Comparison of ENCODE assay signal across 15 mouse cellular contexts in genomic region chr9:116640302-116640679, GRCm38 (mm10).
DNase-seq lines count a peak whose midpoint lies in the region; ATAC-seq and TF ChIP-seq lines count a peak whose summit lies in the region.
"Had no signal": no experiment of that assay in that cellular context is flagged by ENCODE, and none has a peak within 500 bp of the region (broad histone marks: within the 10 kb centered on the region; RNA-seq: fewer than 3 reads in every experiment).

No protein-coding gene starts in this region.

- no peaks in the 10 kb centered on the region for H3K27me3 ChIP-seq in kidney, embryonic 16.5 days (ENCODE audit: insufficient read depth, low read length)
- no peaks in the 10 kb centered on the region for H3K27me3 ChIP-seq in intestine, embryonic 16.5 days (replicated peaks; ENCODE audit: control insufficient read depth, insufficient read depth, low read length)
- H3K27me3 ChIP-seq in midbrain, postnatal 0 days (ENCODE audit: insufficient read depth, low read length), result no peaks in the 10 kb centered on the region
- H3K27me3 ChIP-seq: midbrain, embryonic 12.5 days; neural tube, embryonic 12.5 days had no signal

- intact Hi-C loops in heart, postnatal 10 days (cut with DNase I), result no loop called here

- 41% methylated on average over 4 of the region's 4 CpGs for WGBS in kidney, embryonic 16.5 days
- 36% methylated on average over 4 of the region's 4 CpGs for WGBS in intestine, embryonic 16.5 days
- WGBS in midbrain, postnatal 0 days, result 70% methylated on average over 4 of the region's 4 CpGs

- H3K36me3 ChIP-seq in kidney, embryonic 16.5 days (ENCODE audit: insufficient read depth, low read length), result peaks cover 4% of the 10 kb centered on the region; the same call in 1 of the 2 replicates
- H3K36me3 ChIP-seq in intestine, embryonic 16.5 days (ENCODE audit: control insufficient read depth, insufficient read depth, low read length), result no peaks in the 10 kb centered on the region
- no peaks in the 10 kb centered on the region for H3K36me3 ChIP-seq in midbrain, postnatal 0 days (ENCODE audit: insufficient read depth, low read length)
- H3K36me3 ChIP-seq: G1E; midbrain, embryonic 12.5 days; neural tube, embryonic 12.5 days had no signal

- no peak overlapping the region for H3K9ac ChIP-seq in kidney, embryonic 16.5 days (replicated peaks; ENCODE audit: low read length)
- no peak overlapping the region for H3K9ac ChIP-seq in intestine, embryonic 16.5 days (ENCODE audit: low read depth, low read length)
- no peak overlapping the region for H3K9ac ChIP-seq in midbrain, postnatal 0 days (replicated peaks; ENCODE audit: low read length, poor library complexity, severe bottlenecking)
- H3K9ac ChIP-seq: forebrain, postnatal 0 days; midbrain, embryonic 12.5 days; neural tube, embryonic 12.5 days had no signal

- no peak for TF ChIP-seq CTCF in midbrain, postnatal 0 days (IDR thresholded peaks at IDR 0.05)

- H3K4me2 ChIP-seq in kidney, embryonic 16.5 days (replicated peaks; ENCODE audit: low read depth, low read length), result no peak overlapping the region
- H3K4me2 ChIP-seq in intestine, embryonic 16.5 days (ENCODE audit: low read depth, low read length), result no peak overlapping the region
- H3K4me2 ChIP-seq in midbrain, postnatal 0 days (ENCODE audit: low read depth, low read length, poor library complexity, severe bottlenecking), result no peak overlapping the region
- H3K4me2 ChIP-seq: midbrain, embryonic 12.5 days; neural tube, embryonic 12.5 days had no signal

- H3K4me3 ChIP-seq in kidney, embryonic 16.5 days (ENCODE audit: low read length), result no peak overlapping the region
- no peak overlapping the region for H3K4me3 ChIP-seq in intestine, embryonic 16.5 days (ENCODE audit: low read length)
- no peak overlapping the region for H3K4me3 ChIP-seq in midbrain, postnatal 0 days (ENCODE audit: low read depth, low read length)
- H3K4me3 ChIP-seq: midbrain, embryonic 12.5 days; neural tube, embryonic 12.5 days had no signal

- H3K9me3 ChIP-seq in kidney, embryonic 16.5 days (ENCODE audit: low read length), result peaks cover 3% of the 10 kb centered on the region; the same call in 1 of the 2 replicates
- H3K9me3 ChIP-seq in intestine, embryonic 16.5 days (ENCODE audit: control insufficient read depth, low read length), result no peaks in the 10 kb centered on the region
- H3K9me3 ChIP-seq in midbrain, postnatal 0 days (ENCODE audit: low read length), result peaks cover 5% of the 10 kb centered on the region; the same call in 1 of the 2 replicates
- H3K9me3 ChIP-seq: neural tube, embryonic 12.5 days had no signal

- no peak for ATAC-seq in kidney, embryonic 16.5 days (ENCODE audit: low FRiP score, low TSS enrichment)
- ATAC-seq in intestine, embryonic 16.5 days, result peak; percentile 11; the same call in 1 of the 2 replicates
- ATAC-seq in midbrain, postnatal 0 days (ENCODE audit: low FRiP score), result no peak
- ATAC-seq: forebrain, postnatal 0 days had no signal

- 0 out of 2 replicates have a peak overlapping the region, but pooled peaks have one; percentile 72 for H3K27ac ChIP-seq in kidney, embryonic 16.5 days (ENCODE audit: low read length)
- H3K27ac ChIP-seq in intestine, embryonic 16.5 days (ENCODE audit: low read length), result no peak overlapping the region
- no peak overlapping the region for H3K27ac ChIP-seq in midbrain, postnatal 0 days (ENCODE audit: low read depth, low read length)
- H3K27ac ChIP-seq: midbrain, embryonic 12.5 days; neural tube, embryonic 12.5 days had no signal

- peaks cover 9% of the 10 kb centered on the region for H3K4me1 ChIP-seq in kidney, embryonic 16.5 days (ENCODE audit: insufficient read depth, low read length)
- peaks cover 4% of the 10 kb centered on the region; the same call in 1 of the 2 replicates for H3K4me1 ChIP-seq in intestine, embryonic 16.5 days (ENCODE audit: control insufficient read depth, insufficient read depth, low read length)
- 0 out of 2 replicates have a peak, but pooled peaks cover 3% of the 10 kb centered on the region for H3K4me1 ChIP-seq in midbrain, postnatal 0 days (ENCODE audit: insufficient read depth, low read length)

- peak; percentile 81 for DNase-seq in heart, adult 11 months
- no peak for DNase-seq in heart, postnatal 10 days
- no peak for DNase-seq in kidney, postnatal 10 days
- peak; percentile 2 for DNase-seq in adipocyte (ENCODE audit: low spot score)
- DNase-seq in ovary, postnatal 14 days (ENCODE audit: low spot score), result no peak
- DNase-seq in midbrain, postnatal 0 days (ENCODE audit: low spot score), result no peak
- DNase-seq: cerebellum, adult 9-11 months; forebrain, postnatal 0 days; liver; thymus, adult 18-20 months had no signal

Comparison
In these comparisons a context has a peak if more than half of its experiments do, and no peak if none do; other contexts are left out.
1. DNase-seq: peak in heart, adult 11 months (single experiment) and adipocyte (single experiment); none in heart, postnatal 10 days (0 of 2), kidney, postnatal 10 days (single experiment), ovary, postnatal 14 days (single experiment) and midbrain, postnatal 0 days (single experiment).